Mouse (Mus musculus): Measurements from ENCODE around the gene Anp32b.
A peak's percentile ranks its signal among the peaks of the same experiment; 100 is the strongest.

Gene Anp32b

DNA sequence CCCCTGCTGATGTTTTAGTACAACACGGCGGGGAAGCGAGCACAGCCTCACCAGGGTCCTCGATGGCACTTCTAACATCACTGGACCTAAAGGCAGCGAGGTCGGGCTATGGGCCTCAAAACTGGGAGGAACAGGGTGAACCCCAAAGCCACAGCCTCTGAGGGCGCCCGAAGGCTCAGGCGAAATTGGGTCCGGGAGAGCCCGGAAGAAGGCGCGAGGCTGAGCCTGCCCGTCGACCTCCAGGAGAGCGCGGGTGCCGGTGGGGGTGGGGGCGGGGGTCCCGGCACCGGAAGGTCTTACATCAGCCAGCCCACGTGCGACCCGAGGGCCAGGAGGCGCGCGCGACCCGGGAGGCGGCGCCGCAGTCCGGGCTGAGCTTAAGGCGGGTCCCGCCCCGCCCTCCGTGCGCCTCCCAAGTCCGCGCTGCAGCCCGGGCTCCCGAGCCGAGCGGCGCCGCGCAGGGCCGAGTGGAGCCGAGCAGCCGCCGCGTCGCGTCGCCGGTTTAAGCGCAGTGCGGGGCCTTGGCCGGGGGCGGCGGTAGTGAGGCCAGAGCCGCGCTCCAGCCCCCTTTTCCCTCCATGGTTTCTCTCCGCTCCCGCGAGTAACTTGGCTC lies at the start of gene Anp32b:
Gene Anp32b, plus strand, starts transcription at position 384 of the 613 bp plus-strand sequence.
- peak; percentile 94 for DNase-seq (ENCODE audit: extremely low spot score)

DNA sequence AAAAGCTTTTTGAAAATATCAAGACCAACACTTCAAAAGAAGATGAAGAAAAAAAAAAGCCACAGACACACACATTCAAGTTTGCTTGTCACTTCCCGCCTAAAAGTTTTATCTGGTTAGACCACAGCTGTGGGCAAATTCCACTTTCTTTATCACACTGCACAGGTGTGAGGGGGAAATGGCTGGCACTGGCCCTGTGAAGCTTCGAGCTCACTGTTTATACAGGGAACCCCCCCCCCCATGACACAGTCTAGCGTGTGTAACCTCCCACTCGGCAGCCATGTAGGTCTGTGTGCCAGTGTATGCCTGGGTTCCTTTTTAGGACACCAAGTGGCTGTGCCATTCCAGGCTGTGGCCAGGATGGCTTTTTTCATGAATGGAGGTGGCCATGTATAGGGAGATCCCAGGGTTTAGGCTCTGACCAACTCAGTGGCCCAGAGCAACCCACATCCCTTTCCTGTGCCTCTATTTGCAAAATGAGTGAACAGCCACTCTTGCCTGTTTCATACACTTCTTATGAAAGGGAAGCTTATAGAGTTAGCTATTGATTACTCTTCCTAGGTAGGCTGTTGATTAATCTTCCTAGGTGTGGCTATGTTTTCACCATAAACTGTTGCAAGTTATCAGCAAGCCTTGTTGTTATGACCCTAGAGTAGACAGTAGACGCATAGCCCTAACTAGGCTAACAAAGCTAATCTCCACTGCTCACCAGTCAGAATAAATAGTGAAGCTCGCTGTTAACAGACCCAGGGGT lies 46.5 kb upstream of the Anp32b start:
- DNase-seq (ENCODE audit: extremely low spot score) = no peak

- no peak for DNase-seq (ENCODE audit: extremely low spot score)
These were observed 43.6 kb upstream of the Anp32b start for GRCm38 (mm10) chr4:46406966-46407703.

DNA sequence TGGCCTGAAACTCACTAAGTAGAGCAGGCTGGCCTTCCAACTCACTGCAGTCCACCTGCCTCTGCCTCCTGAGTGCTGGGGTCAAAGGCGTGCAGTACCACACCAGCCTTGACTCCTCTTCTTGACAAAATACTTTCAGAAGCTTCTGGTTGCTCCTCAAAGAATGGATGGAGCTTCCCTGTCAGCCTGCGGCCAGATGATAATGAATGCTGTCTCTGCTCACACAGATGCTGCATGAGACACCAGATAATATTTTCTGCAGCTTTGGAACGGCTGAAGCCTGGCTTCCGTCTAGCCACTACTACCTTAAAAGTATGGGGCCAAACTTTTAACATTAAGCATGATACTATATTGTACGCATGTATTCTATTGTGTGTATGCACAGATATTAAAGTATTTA lies 40.0 kb upstream of the Anp32b start:
- DNase-seq (ENCODE audit: extremely low spot score) = no peak

- no peak for DNase-seq (ENCODE audit: extremely low spot score)
These were observed 39.2 kb upstream of the Anp32b start for GRCm38 (mm10) chr4:46411489-46411888.

- no peak for DNase-seq (ENCODE audit: extremely low spot score)
These were observed 38.6 kb upstream of the Anp32b start for GRCm38 (mm10) chr4:46412113-46412512.

GRCm38 (mm10) chr4:46413406-46413805 lies 37.3 kb upstream of the Anp32b start, which contains the start of gene Hemgn:
Gene Hemgn (minus strand): TSS chr4:46413506.
- DNase-seq (ENCODE audit: extremely low spot score) = no peak

- no peak for DNase-seq (ENCODE audit: extremely low spot score)
These were observed 33.2 kb upstream of the Anp32b start for GRCm38 (mm10) chr4:46417491-46417890.

GRCm38 (mm10) chr4:46418851-46419250 lies 31.9 kb upstream of the Anp32b start:
- DNase-seq (ENCODE audit: extremely low spot score) = no peak

DNA sequence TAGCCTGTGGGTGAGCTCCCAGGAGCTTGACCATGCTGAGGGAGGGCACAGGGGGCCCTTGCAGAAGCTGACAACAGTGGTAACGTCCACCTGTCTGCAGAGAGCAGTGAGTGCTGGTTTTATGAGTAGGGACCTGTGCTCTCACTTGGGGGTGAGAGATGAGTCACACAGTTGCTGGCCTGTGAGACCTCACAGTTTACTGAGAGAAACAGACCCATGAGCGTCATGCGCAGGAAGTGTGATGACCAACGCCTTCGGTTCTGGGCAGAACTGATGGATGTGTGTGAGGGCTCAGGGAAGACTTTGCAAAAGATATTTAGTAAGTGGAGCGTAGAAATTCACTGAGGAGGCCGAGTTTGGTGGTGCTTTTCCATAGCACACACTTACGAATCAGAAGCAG lies 28.1 kb upstream of the Anp32b start:
- DNase-seq (ENCODE audit: extremely low spot score) = no peak

- no peak for DNase-seq (ENCODE audit: extremely low spot score)
These were observed 21.7 kb upstream of the Anp32b start for GRCm38 (mm10) chr4:46428903-46429499.

- no peak for DNase-seq (ENCODE audit: extremely low spot score)
These were observed 18.2 kb upstream of the Anp32b start for GRCm38 (mm10) chr4:46432339-46433036.

GRCm38 (mm10) chr4:46442501-46442900 lies 8.2 kb upstream of the Anp32b start:
- no peak for DNase-seq (ENCODE audit: extremely low spot score)

DNA sequence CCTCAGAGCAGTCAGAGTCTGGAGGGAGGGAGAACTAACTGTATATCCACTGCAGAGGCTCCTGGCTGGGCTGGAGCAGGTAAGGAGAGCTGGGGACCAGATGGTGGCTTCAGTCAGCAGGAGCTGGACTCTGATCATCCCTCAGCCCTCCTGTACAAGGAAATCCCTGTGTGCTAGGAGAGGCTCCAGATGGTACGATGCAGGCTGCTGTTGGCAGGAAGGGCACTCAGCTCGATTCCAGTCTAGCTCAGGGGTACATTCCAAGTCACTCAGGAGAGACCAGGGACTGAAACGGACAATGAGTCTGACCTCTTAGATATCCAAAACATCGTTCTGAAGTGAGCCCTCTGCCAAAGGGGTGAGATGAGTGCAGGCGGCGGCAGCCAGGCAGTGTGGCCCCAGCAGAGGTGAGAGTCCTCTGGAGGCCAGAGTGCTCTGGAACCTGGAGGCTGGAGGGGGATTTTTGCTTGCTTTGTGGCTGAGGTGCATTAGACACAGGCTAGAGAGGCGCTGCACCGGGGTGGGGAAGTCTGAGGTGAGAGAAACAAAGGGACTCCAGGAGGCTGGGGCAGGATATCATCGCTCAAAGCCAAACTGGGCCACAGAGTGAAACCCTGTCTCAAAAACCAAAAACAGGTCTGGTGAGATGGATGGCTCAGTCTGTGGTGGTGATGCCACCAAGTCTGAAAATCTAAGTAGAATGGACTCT lies 5.3 kb upstream of the Anp32b start:
- no peak for DNase-seq (ENCODE audit: extremely low spot score)

DNA sequence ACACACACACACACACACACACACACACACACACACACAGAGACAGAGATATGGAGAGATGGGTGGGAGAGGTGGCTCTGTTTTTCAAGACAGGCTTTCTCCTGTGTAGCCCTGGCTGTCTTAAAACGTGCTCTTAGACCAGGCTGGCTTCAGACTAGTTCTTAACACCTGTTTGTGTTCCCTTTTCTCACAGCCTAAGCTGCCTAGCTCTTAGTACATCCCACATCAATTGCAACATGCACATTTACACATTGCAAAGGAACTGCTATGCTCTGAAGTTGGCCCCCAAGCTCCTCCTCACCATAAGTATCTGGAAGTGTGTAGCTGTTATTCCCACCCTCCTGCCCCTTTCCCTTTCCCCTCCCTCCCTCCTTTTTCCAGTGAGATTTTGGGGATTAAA lies 3.2 kb upstream of the Anp32b start:
- no peak for DNase-seq (ENCODE audit: extremely low spot score)

DNA sequence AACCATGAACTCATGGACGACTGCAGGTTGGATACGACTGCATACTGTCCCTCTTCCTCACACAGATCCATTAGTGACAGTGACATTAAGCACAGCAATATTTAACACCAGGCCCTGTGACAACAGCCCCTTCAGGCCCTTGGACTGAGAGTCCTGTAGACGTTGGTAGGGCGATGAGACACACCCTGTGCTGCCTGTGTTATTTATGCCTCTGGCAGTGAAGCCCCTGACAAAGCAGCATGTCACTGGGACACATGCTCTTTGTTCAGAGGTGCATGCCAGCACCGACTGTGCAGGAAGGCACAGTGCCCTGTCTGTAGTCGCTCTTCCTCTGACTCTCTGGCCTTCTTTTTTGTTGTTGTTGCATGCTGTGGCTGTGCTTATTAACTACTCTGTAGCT lies 1.8 kb upstream of the Anp32b start:
- DNase-seq (ENCODE audit: extremely low spot score) = no peak

DNA sequence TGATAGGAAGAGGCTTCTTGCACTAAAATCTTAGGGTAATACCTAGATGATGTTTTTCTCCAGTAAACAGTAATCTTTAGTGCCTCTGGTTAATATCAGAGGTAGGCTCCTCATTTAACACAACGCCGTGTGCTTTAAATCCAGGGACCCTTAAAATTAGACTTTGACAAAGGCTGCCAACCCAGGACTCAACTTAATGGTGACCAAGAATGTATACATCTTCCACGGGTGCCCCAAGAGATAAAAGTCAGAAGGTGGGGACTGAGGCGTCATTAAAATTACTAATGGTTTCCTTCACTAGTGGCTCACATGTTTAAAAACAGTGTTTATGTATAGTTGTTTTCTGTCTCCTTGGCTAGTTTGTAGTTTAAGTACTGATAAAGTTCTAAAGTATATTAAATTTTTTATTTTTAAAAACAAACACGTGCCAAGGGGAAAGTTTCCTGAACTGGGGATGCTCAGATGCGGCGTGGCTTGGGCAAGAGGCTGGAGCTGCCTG lies 633 bp upstream of the Anp32b start:
- DNase-seq (ENCODE audit: extremely low spot score) = no peak

GRCm38 (mm10) chr4:46451240-46451757 lies 597 bp downstream of the Anp32b start:
- no peak for DNase-seq (ENCODE audit: extremely low spot score)

DNA sequence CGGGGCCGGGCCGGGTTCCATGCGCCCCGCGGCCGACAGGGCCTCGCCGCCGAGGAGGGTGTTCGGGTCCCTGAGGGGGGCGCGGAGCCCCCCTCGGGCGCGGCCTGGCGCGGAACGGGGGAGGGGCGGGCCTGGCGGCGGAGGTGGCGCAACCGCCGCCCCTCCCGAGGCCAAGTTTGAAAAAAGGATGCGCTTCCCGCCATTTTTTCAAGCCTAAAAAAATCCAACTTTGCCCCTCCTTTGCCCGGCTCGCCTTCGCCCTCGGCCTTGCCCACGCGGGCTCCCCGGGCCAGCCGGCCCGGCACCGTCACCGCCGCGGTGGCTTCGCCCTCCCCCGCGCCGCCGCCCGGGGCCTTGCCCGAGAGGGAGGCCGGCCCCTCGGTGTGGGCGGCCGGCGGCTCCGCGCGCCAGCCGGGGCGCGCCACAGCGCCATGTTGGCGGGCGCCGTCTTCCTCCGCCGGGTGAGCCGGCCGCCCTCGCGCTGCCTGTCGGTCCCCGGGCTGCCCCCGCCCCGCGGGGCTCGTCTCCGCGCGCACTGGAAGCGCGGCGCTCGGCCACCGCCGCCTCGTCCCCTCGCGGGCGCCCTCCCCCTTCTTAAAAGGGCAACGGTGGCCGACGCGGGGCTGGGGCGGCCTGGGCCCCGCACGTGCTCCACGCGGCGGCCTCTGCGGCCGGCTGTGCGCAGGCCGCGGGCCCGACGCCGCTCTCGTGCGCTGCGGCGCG lies 1.2 kb downstream of the Anp32b start:
- peak; percentile 77 for DNase-seq (ENCODE audit: extremely low spot score)

GRCm38 (mm10) chr4:46452481-46452850 lies 1.8 kb downstream of the Anp32b start:
- peak; percentile 78 for DNase-seq (ENCODE audit: extremely low spot score)

Measured in embryo, embryonic 9.5 days (tissue).